Mouse (Mus musculus): ENCODE data around the gene Iqgap1. TPM values are rescaled to one million over a fixed set of nuclear protein-coding genes. Genes with fewer than 3 reads are reported as not detected.

Iqgap1 gene
- polyA plus RNA-seq, 1 experiment from 2014 or later, result 35.6 TPM

DNA sequence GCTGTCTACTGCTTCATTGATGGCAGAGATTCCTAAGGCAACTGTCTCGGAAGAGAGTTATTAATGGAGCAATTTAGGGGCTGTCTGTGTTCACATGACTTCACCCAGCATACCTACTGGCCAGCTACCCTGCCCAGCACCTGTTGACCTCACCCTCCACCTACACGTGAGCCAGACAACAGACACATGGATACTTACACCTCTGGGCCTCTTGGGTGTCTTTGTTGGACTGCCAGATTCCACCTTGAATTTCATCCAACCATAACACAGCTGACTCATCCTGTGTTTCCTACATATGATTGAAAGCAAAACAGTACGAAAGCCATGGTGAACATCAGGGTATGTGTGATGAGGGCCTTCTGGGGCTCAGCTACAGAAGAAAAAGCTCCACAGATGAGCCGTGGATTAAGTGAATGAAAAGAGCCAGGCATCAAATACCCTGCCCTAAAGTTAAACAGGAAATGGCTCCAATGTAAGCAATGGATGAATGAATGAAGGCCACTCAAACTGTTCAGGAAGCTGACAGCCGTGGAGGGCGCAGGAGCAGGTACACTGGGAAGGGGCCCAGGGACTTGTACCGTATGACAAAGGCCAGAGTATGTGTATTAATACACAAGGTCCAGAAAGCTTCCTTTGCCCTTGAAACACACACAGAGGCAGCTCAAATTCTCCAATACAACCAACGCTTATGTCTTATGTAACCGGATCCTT lies 81.7 kb downstream of the Iqgap1 start:
- Histone ChIP-seq H3K9me3 (replicated peaks) (no peaks in the 10 kb centered on the region), H3K4me2 (no peak overlapping the region), H3K27ac (0 out of 2 replicates have a peak overlapping the region, but pooled peaks have one; percentile 3), H3K4me3 (no peak overlapping the region), H3K4me1 (replicated peaks) (peaks cover 51% of the 10 kb centered on the region), H3K27me3 (no peaks in the 10 kb centered on the region), H3K9ac (no peak overlapping the region), H3K36me3 (peaks cover 60% of the 10 kb centered on the region)
- ATAC-seq (replicated peaks; ENCODE audit: insufficient number of reproducible peaks, insufficient read depth, low FRiP score, low read depth), result no peak
- WGBS, result 62% methylated on average over 9 of the region's 9 CpGs

DNA sequence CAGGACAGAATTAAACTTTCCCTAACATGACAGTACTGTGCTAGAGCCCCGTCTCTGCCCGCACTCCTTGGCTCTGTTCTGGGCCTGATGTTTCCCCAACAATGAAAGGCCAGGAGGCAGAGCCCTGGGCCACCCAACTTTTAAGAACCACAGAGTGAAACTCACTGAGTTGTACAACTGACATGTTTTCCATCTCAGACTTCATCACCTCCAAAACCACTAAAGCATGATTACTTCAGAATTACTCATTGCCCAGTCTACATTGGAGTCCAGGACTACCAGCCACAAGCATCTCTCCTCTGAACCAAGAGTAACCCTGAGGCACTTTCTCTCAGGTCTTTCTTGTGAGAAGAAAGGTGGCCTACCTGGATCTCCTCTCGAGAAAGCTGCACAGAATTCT lies 83.1 kb downstream of the Iqgap1 start:
- WGBS, result 89% methylated on average over 3 of the region's 3 CpGs
- H3K9me3 ChIP-seq (replicated peaks), result no peaks in the 10 kb centered on the region
- no peak overlapping the region for H3K27ac ChIP-seq
- no peak for ATAC-seq (replicated peaks; ENCODE audit: insufficient number of reproducible peaks, insufficient read depth, low FRiP score, low read depth)
- no peak overlapping the region for H3K4me2 ChIP-seq
- peaks cover 50% of the 10 kb centered on the region for H3K4me1 ChIP-seq (replicated peaks)
- H3K36me3 ChIP-seq, result peaks cover 61% of the 10 kb centered on the region
- no peaks in the 10 kb centered on the region for H3K27me3 ChIP-seq
- H3K9ac ChIP-seq, result no peak overlapping the region
- H3K4me3 ChIP-seq, result no peak overlapping the region

DNA sequence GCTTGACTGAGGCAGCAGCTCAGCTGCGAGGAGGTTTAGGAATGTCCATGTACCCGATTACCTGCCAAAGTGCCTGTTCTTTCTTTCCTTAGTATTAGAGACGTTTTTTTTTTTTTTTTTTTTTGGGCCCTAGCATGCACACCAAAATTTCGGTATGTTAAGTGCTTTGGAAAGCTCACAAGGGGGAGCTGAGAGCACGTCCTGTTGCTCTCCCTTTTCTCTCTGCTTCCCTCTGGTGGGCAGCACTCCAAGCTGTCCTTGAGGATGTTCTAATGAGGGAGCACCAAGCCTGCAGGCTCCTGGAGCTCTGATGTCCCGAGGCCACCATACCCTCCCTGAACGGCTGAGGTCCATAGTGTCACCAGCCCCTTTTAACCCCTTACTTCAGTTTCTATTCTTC lies 84.8 kb downstream of the Iqgap1 start:
- ATAC-seq (replicated peaks; ENCODE audit: insufficient number of reproducible peaks, insufficient read depth, low FRiP score, low read depth), result peak; percentile 57; the same call in 1 of the 2 replicates
- no peak overlapping the region for H3K9ac ChIP-seq
- H3K27ac ChIP-seq, result peak overlapping the region; percentile 58

DNA sequence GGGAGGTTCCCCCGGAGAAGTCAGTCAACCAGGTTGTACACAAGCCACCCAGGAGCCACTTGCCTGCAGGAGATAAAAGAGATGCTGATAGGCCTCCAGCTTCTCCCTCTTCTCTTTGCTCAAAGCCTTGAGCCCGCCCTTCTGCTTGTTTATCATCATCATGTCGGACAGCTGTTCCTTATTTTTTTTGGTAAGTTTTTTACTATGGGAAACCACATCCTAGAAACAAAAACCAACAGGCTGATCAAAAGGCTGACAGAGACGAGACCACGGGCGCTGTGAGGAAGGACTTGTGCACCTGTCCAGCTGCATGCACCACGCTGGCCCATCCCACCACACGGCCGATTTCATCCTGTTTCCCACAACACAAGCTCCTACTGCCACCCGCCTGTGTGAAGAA lies 89.6 kb downstream of the Iqgap1 start:
- Histone ChIP-seq H3K4me3 (no peak overlapping the region), H3K27me3 (no peaks in the 10 kb centered on the region), H3K36me3 (peaks cover 88% of the 10 kb centered on the region), H3K9me3 (replicated peaks) (no peaks in the 10 kb centered on the region), H3K9ac (no peak overlapping the region), H3K4me2 (no peak overlapping the region), H3K4me1 (replicated peaks) (peaks cover 14% of the 10 kb centered on the region; the same call in 1 of the 2 replicates), H3K27ac (peak overlapping the region; percentile 9; the same call in 1 of the 2 replicates)
- ATAC-seq (replicated peaks; ENCODE audit: insufficient number of reproducible peaks, insufficient read depth, low FRiP score, low read depth), result no peak
- WGBS, result 84% methylated on average over 10 of the region's 10 CpGs

More for the DNA sequence above, 84.8 kb downstream of the Iqgap1 start:
- Histone ChIP-seq H3K9me3 (replicated peaks) (no peaks in the 10 kb centered on the region), H3K4me3 (no peak overlapping the region), H3K27me3 (no peaks in the 10 kb centered on the region), H3K4me1 (replicated peaks) (peaks cover 36% of the 10 kb centered on the region), H3K36me3 (peaks cover 77% of the 10 kb centered on the region), H3K4me2 (no peak overlapping the region)
- 25% methylated on average over 7 of the region's 7 CpGs for WGBS

DNA sequence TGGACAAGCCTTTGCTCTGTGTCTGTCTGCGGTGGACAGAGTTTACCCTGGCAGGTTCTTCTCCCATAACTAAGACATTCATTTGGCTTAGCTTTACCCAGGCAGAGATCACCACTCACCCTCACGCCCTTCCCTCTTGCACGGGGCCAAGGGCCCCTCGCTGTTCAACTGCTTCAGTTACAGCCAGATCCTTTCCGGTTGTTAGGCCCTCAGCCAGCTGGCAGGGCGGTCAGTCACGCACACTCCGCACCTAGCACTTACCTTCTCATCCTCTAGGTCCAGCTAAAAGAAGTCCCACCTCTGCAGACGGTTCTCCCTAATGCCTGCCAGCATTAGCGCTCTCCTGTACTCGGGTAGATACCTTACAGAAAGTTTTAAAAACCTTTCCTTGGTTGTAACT lies 92.8 kb downstream of the Iqgap1 start:
- no peak overlapping the region for H3K27ac ChIP-seq
- H3K27me3 ChIP-seq, result no peaks in the 10 kb centered on the region
- no peaks in the 10 kb centered on the region for H3K9me3 ChIP-seq (replicated peaks)
- no peak; the same call in 1 of the 2 replicates for ATAC-seq (replicated peaks; ENCODE audit: insufficient number of reproducible peaks, insufficient read depth, low FRiP score, low read depth)
- no peak overlapping the region for H3K4me3 ChIP-seq
- H3K36me3 ChIP-seq, result peaks cover 76% of the 10 kb centered on the region
- H3K9ac ChIP-seq, result no peak overlapping the region
- peaks cover 23% of the 10 kb centered on the region for H3K4me1 ChIP-seq (replicated peaks)
- WGBS, result 64% methylated on average over 11 of the region's 11 CpGs
- H3K4me2 ChIP-seq, result no peak overlapping the region

DNA sequence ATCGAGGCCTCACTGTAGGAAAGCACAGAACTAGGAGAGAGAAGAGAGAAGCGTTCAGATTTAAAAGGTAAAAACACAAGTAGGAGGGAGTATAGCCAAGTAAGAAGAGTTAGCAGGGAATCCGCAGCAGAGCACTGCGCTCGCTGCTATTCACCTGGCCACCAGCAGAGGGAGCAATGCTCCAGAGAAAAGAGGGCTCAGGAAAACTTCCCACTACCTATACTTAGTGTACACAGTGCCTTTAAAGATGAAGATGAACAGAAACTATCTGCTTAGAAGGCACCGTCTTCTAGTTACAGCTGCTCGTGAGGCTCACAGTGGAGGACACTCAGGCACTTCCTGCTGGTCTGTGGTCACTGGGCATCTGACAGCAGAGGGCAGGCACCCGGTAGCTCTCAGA lies 96.1 kb downstream of the Iqgap1 start:
- ATAC-seq (replicated peaks; ENCODE audit: insufficient number of reproducible peaks, insufficient read depth, low FRiP score, low read depth), result no peak
- 19% methylated on average over 8 of the region's 8 CpGs for WGBS
- no peaks in the 10 kb centered on the region for H3K9me3 ChIP-seq (replicated peaks)
- H3K4me1 ChIP-seq (replicated peaks), result peaks cover 21% of the 10 kb centered on the region
- no peak overlapping the region for H3K9ac ChIP-seq
- H3K27me3 ChIP-seq, result no peaks in the 10 kb centered on the region
- peak overlapping the region; percentile 46 for H3K27ac ChIP-seq
- no peak overlapping the region for H3K4me2 ChIP-seq
- peaks cover 78% of the 10 kb centered on the region for H3K36me3 ChIP-seq
- H3K4me3 ChIP-seq, result no peak overlapping the region

DNA sequence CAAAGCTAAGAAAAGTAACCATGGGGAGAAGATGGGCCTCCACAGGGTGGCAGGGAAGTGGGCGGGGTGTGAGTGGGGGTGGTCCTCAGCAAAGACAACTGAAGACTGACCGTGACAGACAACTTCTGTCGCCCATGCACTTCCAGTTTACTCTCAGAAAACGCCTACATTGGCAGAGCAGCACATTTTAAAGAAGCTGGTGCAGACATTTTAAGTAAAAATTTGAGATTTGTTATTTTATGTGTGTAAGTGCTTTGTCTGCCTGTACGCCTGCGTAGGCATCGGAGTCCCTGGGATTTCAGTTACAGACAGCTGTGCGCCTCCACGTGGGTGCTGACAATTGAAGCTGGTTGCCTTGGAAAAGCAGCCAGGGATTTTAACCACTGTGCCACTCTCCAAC lies 104.7 kb downstream of the Iqgap1 start:
- 61% methylated on average over 9 of the region's 9 CpGs for WGBS
- no peak for ATAC-seq (replicated peaks; ENCODE audit: insufficient number of reproducible peaks, insufficient read depth, low FRiP score, low read depth)
- Histone ChIP-seq H3K9me3 (replicated peaks) (no peaks in the 10 kb centered on the region), H3K4me3 (no peak overlapping the region), H3K36me3 (peaks cover 93% of the 10 kb centered on the region), H3K4me2 (no peak overlapping the region), H3K27me3 (no peaks in the 10 kb centered on the region), H3K9ac (no peak overlapping the region), H3K27ac (no peak overlapping the region), H3K4me1 (replicated peaks) (no peaks in the 10 kb centered on the region)

DNA sequence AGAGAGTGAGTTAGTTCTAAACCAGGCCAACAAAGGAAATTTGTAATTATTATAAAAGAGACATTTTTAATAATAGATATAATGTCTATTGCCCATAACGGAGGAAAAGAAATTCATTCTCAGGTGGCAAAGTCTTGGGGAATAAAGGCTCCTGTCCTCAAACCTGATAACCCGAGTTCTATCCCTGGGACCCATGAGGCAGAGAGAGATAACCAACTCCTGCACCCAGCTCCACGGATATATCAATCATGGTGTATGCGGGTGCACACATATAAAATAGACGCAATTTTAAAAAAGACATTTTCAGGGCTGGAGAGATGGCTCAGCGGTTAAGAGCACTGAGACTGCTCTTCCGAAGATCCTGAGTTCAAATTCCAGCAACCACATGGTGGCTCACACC lies 106.2 kb downstream of the Iqgap1 start:
- Histone ChIP-seq H3K4me3 (no peak overlapping the region), H3K9ac (no peak overlapping the region), H3K27ac (no peak overlapping the region), H3K27me3 (no peaks in the 10 kb centered on the region), H3K4me1 (replicated peaks) (no peaks in the 10 kb centered on the region), H3K9me3 (replicated peaks) (no peaks in the 10 kb centered on the region), H3K36me3 (peaks cover 93% of the 10 kb centered on the region), H3K4me2 (no peak overlapping the region)
- no peak for ATAC-seq (replicated peaks; ENCODE audit: insufficient number of reproducible peaks, insufficient read depth, low FRiP score, low read depth)
- 96% methylated on average over 7 of the region's 7 CpGs for WGBS

DNA sequence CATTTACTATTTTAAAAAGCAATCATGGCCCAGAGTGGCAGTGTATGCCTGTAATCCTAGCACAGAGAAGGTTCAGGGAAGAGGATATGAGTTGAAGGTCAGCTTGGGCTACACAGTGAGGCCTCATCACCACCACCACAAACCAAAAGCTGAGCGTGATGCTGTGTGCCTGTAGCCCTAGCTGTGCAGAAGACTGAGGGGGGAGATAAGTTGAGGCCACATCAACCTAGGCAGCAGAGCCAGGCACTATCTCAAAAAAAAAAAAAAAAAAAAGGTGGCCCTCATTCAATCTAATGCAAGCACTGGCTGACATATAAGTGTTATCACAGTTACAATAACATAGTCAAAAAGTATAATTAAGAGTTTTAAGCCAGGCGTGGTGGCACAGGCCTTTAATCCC lies 106.7 kb downstream of the Iqgap1 start:
- no peak for ATAC-seq (replicated peaks; ENCODE audit: insufficient number of reproducible peaks, insufficient read depth, low FRiP score, low read depth)
- H3K9ac ChIP-seq, result no peak overlapping the region
- H3K36me3 ChIP-seq, result peaks cover 93% of the 10 kb centered on the region
- no peak overlapping the region for H3K4me3 ChIP-seq
- H3K27ac ChIP-seq, result no peak overlapping the region
- H3K9me3 ChIP-seq (replicated peaks), result no peaks in the 10 kb centered on the region
- no peaks in the 10 kb centered on the region for H3K27me3 ChIP-seq
- WGBS, result 82% methylated on average over 2 of the region's 2 CpGs
- H3K4me2 ChIP-seq, result no peak overlapping the region
- no peaks in the 10 kb centered on the region for H3K4me1 ChIP-seq (replicated peaks)

DNA sequence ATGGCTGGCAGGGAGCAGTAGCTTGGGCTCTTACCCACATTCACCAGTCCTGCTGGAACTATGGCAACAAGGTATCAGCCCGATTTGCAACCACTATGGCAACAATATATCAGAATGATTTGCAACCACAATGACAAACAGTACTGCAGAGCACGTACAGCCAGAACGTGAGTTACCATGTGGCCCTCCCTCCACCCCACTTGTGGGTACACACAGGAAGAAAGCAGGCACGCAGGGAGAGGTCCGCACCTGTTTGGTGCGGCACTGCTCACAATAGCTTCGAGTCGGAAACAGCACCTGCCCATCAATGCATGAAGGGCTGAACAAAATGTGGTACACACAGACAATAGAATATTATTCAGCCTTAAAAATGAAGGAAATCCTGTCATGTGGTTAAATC lies 107.3 kb downstream of the Iqgap1 start:
- Histone ChIP-seq H3K4me3 (no peak overlapping the region), H3K4me2 (no peak overlapping the region), H3K4me1 (replicated peaks) (no peaks in the 10 kb centered on the region), H3K9me3 (replicated peaks) (no peaks in the 10 kb centered on the region), H3K27ac (no peak overlapping the region), H3K27me3 (no peaks in the 10 kb centered on the region), H3K9ac (no peak overlapping the region), H3K36me3 (peaks cover 93% of the 10 kb centered on the region)
- 76% methylated on average over 8 of the region's 8 CpGs for WGBS
- no peak; the same call in 1 of the 2 replicates for ATAC-seq (replicated peaks; ENCODE audit: insufficient number of reproducible peaks, insufficient read depth, low FRiP score, low read depth)

DNA sequence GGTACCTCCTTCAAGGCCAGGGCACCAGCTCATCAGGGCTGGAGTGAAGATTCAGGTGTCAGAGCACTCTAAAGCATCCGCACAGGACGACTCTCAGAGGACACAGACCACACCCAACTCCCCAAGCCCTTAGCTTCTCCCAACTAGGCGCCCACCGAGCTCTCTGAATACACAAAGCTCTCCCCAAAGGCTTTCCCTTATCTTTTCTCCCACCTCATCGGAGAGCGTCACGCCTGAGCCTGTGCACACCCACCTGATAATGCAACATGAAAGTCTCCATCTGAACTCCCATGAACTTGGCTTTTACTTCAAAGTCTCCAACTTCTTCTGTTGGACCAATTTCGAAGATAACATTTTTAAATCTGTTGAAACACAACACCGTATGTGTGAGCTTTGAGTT lies 109.0 kb downstream of the Iqgap1 start:
- 72% methylated on average over 9 of the region's 9 CpGs for WGBS

DNA sequence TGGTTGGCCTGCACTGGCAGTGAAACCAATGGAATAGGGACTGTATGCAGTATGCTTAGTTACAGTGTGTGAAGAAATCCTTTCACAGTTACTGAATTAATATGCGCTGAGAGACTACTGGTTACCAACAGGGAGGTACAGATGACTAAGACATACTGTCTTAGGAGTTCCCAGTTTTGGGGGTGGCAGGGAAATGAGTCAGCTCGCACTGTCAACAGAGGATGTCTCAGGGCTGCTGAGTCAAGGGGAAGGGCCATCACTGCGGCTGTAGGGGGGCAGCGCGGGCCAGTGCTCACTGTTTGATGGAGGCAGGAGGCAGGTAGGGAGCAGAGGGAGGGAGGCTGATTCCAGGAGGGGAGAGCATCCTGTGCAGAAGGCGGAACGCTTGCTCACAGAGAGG lies 110.5 kb downstream of the Iqgap1 start:
- Histone ChIP-seq H3K4me1 (replicated peaks) (no peaks in the 10 kb centered on the region), H3K9ac (no peak overlapping the region), H3K9me3 (replicated peaks) (no peaks in the 10 kb centered on the region), H3K27ac (no peak overlapping the region), H3K4me2 (no peak overlapping the region), H3K27me3 (no peaks in the 10 kb centered on the region), H3K4me3 (no peak overlapping the region), H3K36me3 (peaks cover 83% of the 10 kb centered on the region)
- ATAC-seq (replicated peaks; ENCODE audit: insufficient number of reproducible peaks, insufficient read depth, low FRiP score, low read depth), result no peak
- 92% methylated on average over 7 of the region's 7 CpGs for whole genome bisulfite sequencing

More for the DNA sequence above, 109.0 kb downstream of the Iqgap1 start:
- no peaks in the 10 kb centered on the region for H3K27me3 ChIP-seq
- H3K4me2 ChIP-seq, result no peak overlapping the region
- H3K9me3 ChIP-seq (replicated peaks), result no peaks in the 10 kb centered on the region
- H3K36me3 ChIP-seq, result peaks cover 93% of the 10 kb centered on the region
- no peak overlapping the region for H3K27ac ChIP-seq
- no peaks in the 10 kb centered on the region for H3K4me1 ChIP-seq (replicated peaks)
- H3K9ac ChIP-seq, result no peak overlapping the region
- H3K4me3 ChIP-seq, result no peak overlapping the region
- ATAC-seq (replicated peaks; ENCODE audit: insufficient number of reproducible peaks, insufficient read depth, low FRiP score, low read depth), result no peak

All from heart, embryonic 15.5 days (tissue).